Mouse (Mus musculus) kidney, postnatal 14 days (tissue): ENCODE results near the gene Tmem209.
A peak's percentile ranks its signal among the peaks of the same experiment; 100 is the strongest.

ENCODE experiments used
- DNase-seq: peaks from one replicate; pipeline ENCODE4 v3.0.0; 2022; ENCODE audit warnings: mixed read lengths

Gene Tmem209

GRCm38 (mm10) chr6:30509265-30510239, at the start of gene Tmem209, which contains the start of gene Ssmem1:
Gene Tmem209, minus strand, starts transcription at chr6:30509783.
Gene Ssmem1, plus strand, starts transcription at chr6:30509849.
- DNase-seq = peak; percentile 99

GRCm38 (mm10) chr6:30556080-30556479, 46.5 kb upstream of the Tmem209 start:
- DNase-seq = peak; percentile 29

DNA sequence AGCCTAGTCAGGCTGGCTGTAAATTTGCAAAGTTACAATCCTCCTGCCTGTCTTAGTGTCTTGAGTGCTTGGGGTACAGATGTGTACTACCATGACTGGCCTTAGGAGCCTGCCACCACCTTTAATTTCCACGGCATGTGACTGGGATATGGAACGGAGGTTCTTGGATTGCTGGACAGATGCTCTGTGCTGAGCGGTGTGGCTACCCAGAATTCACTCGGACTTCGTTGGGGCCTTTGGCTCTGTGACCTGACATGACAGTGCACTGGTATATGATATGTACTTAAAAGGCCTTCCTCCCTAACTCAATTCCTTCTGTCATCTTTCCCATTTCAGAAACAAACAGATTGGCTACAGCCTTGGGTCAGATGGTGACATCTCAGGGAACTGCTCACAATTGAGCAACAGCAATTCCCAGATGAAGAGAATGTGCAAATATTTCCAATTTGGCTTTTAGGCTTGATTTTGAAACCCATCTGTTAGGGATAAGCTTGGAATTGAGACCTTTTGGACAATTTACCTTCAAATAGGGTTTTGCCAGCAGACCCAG, 45.1 kb upstream of the Tmem209 start:
- no peak for DNase-seq

GRCm38 (mm10) chr6:30554092-30554491, 44.5 kb upstream of the Tmem209 start:
- DNase-seq = no peak

DNA sequence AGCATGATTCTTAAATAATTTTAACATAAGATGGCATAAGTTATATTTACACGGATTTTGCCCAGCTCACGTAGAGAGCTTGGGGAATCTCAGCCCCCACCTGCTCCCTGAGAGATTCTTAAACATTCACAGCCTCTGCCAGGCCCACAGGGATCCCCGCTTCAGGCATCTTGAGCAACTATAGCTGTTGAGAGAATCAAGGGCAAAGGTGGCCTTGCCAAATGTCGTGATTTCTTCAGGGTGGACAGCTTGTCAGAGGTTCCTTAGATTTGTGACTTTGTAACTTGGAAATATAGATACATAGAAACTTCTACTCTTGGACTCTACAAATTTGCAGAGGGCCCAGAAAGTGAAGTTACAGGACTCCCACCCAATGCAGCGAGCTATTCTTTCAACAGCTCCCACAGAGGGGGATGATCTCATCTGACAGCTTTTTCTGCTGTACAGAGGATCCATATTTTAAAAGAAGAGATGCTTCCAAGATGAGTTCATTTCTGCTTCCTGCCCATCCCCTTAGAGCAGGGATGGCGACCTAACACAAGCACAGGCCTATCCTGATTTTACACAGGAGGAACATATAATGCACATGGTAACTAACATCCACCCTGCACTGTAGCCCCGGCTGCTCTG, 43.9 kb upstream of the Tmem209 start:
- DNase-seq = no peak

GRCm38 (mm10) chr6:30552628-30553027, 43.0 kb upstream of the Tmem209 start:
- no peak for DNase-seq

DNA sequence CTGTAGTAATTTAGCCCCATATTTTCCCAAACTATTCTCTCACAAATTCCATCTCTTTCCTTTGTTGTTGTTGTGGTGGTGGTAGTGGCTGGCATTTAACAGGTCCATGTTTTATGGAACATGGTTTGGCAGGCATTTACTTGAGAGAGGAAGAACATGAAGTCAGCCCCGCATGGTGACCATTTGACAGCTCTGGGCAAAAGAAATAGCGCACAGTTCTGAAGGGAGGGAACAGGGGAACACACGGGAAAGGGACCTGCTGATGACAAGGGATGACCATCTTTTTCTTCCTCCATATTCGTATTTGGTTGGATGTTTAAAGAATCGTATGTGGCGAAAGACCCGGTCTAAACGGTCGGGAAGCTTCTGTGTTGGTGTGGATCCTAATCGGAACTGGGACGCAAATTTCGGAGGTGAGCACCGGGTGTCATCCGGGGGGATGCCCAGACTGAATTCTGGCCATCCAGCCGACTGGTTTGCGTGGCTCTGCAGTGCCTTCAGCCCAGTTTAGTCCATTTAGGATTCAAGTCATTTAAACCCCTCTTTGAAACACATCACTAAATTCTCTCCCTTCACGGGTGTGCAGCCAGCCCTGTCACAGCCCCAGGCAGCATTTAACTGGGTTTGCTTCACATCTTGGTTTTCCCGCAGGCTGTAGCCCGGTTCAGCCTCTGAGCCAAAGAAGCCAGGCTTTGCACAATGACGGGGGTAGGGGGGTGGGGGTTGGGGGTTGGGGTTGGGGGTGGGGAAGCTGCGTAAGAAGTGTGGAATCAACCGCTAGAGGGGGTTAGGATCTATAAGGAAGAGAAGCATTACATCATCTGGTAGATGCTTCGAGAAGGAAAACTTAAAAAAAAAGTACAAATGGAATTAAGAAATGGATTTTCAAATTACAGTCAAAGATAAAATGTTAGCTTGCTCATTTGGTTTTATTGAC, 42.3 kb upstream of the Tmem209 start:
- DNase-seq = no peak

GRCm38 (mm10) chr6:30551193-30551515, 41.6 kb upstream of the Tmem209 start:
- no peak for DNase-seq

- DNase-seq = no peak
These were observed 41.1 kb upstream of the Tmem209 start for GRCm38 (mm10) chr6:30550496-30551192.

DNA sequence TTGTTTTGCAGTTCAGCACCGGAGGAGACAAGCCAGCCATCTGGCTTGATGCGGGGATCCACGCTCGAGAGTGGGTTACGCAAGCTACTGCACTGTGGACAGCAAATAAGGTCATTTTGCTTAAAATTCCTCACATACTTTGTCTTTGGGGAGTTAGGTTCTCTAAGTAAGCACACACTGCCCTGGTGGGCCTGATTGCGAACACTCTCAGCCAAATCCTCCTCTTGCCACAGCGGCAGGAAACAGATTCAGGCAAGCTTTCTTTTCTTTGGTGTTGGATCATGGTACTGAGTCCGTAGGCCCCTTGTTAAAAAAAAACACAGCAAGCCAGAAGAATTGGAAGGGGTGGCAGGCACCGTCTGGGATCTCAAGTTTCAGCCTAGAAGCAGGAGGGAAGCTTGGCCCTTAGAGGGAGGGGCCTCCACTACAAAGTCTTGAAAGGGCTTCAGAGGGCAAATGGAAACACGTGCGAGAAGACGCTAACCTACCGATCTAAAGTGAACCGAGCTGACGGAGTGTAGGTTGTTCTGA, 39.7 kb upstream of the Tmem209 start:
- DNase-seq = peak; percentile 15

DNA sequence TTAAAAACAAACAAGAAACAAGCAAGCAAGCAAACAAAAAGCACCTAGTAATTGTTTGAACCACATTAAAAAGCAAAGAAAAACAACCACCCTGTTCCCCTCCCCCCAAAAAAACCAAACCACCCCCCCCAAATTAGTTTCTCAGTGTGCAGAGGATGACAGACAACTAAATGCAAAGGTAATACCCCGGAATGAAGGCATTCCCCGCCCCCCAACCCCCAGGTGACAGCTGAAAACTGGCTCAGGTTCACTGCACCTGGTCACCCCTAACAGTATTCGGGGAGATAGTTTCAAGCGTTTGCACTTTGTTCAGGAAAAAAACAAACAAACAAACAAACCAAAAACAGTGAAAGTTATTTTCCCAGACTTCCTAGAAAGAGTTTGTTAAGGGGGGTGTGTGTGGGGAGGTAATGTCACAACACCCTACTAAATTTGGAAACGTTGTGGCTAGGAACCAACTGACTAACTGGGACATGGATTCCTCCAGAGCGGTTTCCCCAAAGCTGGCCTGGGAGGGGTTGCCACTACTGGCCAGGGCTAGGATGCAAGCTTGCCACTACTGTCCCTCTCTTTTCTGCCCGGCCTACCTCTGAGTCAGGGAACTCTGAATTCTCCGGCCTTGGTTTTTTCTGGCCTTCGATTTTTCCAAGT, 38.2 kb upstream of the Tmem209 start:
- DNase-seq = peak; percentile 32

DNA sequence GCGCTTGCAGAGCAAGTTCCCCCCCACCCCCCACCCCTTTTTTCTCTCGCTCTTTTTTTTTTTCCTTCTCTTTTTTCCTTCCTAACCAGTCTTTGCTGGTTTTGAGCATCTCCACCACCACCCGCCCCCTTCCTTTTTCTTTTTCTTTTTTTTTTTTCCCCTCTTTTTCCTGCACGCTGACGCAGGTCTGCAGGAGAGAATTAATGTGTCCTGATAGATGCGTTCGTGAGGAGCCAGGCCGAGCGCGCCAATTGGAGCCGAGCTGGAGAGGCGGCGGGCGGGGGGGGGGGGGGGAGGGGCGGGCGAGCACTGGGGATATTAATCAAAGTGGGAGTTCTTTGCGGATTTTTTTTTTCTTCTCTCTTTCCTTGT, 37.7 kb upstream of the Tmem209 start:
- peak; percentile 39 for DNase-seq

DNA sequence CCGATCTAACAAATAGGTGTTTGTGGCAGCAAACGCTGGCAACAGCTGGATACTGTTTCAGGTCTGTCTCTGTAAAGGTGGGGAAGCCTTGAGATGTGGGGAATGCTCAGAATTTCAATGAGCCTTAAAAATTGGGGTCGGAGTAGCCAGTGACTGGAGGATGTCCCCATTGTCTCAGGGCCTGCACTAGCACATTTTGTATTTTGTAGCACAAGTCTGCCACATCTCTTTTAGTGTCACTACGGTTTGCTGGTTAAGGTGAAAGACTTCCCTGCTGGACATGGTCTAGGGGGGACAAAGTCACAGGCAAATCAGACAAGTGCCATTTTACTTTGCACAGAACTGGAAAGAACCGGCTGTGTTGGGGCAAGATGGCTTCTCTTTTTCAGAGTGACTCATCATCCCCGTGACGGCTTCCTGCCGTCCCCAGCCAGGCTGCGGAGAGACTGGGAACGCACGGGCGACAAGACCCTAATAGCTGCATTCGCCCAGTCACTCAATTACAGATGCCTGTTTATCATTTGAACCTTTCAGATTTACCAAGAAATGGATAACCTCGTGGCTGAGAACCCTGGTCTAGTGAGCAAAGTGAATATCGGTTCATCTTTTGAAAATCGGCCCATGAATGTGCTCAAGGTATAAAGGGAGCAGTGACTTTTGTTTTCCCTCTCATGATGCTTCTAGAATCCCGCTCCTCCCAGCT, 37.1 kb upstream of the Tmem209 start:
- peak; percentile 37 for DNase-seq

GRCm38 (mm10) chr6:30545689-30546088, 36.1 kb upstream of the Tmem209 start:
- DNase-seq = no peak

- DNase-seq = no peak
These were observed 34.3 kb upstream of the Tmem209 start for GRCm38 (mm10) chr6:30543851-30544250.

- DNase-seq = no peak
These were observed 33.5 kb upstream of the Tmem209 start for GRCm38 (mm10) chr6:30543077-30543476.

DNA sequence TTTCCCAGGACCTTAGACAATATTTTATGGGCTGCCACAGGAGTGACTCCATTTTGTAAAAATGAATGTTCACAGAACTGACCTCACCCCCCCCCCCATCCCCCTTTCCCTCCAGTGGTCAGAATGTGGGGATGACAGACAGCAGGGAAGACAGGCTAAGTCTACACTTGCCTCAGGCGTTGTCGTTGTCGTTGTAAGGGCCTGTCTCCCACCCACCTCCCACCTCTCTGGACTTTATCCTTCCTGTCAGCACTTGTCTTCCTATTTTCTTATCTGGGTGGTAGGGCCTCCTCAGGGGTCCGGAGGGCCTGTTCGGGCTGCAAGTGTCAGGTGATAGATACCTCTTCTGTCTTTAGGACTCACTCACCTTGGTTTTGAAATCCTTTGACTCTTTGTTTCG, 32.7 kb upstream of the Tmem209 start:
- DNase-seq = no peak

- no peak for DNase-seq
These were observed 31.6 kb upstream of the Tmem209 start, which contains the start of gene Cpa2 for GRCm38 (mm10) chr6:30541009-30541799. Gene Cpa2, plus strand, starts transcription at chr6:30541582.

DNA sequence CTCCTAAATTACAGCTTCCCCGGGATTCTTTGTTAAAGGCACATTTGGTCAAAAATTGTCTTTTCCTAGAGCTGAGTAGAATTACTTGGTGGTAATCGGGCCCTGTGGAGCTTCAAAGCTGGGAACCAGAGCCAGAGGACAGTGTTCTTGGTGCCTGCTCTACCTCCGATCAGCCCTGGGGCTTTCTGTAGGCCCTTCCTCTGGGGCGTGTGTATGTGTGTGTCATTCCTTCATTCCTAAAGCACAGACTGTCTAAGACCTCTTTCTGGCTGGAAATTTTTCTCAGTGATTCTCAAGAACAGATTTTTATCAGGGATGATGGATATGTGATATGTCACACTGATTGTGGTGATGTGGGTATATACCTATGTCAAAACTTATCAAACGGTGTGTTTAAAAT, 29.2 kb upstream of the Tmem209 start:
- DNase-seq = no peak

DNA sequence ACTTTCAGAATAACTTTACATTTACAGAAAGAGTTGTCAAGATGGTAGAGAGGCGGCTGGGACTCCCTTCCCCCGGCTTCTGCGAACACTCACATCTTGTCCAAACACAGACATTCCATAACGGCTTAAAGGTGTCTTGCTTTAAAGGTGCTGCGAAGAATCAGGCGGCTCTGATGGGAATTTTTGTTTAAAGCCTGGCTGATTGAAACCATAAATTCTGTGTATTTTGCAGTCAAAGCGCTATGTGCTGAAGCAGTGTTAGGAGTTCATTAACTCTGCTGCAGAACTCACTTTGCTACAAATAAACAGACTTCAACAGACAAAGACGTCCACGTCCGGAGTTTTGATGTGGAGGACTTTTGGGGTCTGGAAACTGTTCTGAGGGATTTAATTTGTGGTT, 28.7 kb upstream of the Tmem209 start:
- DNase-seq = no peak
